Mouse (Mus musculus) neural tube, embryonic 12.5 days (tissue): ENCODE data around the gene Dynll1. TPM values are rescaled to one million over a fixed set of nuclear protein-coding genes. Genes with fewer than 3 reads are reported as not detected.

ENCODE experiments used
- ATAC-seq: fragments of 200-750 bp; cut with Nextera tagmentation; 2 replicates; pipeline ENCODE4 v1.8.0; 2017; ENCODE audit warnings: low read depth, mild to moderate bottlenecking, moderate TSS enrichment, moderate library complexity; ENCODE audit not compliant: low FRiP score
- H3K27ac ChIP-seq: fragments of 300-500 bp; sonication (generic); 2 replicates; pipeline ENCODE4 v1.5.1; 2016
- H3K27me3 ChIP-seq: fragments of 300-500 bp; sonication (generic); replicated peaks from 2 replicates; pipeline ENCODE4 v1.6.1; 2016; ENCODE audit warnings: mild to moderate bottlenecking
- H3K36me3 ChIP-seq: fragments of 300-500 bp; sonication (generic); 2 replicates; pipeline ENCODE4 v1.6.1; 2016; ENCODE audit warnings: mild to moderate bottlenecking
- H3K4me1 ChIP-seq: fragments of 300-500 bp; sonication (generic); 2 replicates; pipeline ENCODE4 v1.6.1; 2016
- H3K4me2 ChIP-seq: fragments of 300-500 bp; sonication (generic); replicated peaks from 2 replicates; pipeline ENCODE4 v1.6.1; 2016; ENCODE audit warnings: mild to moderate bottlenecking
- H3K4me3 ChIP-seq: fragments of 300-500 bp; sonication (generic); 2 replicates; pipeline ENCODE4 v1.5.1; 2016
- H3K9ac ChIP-seq: fragments of 300-500 bp; sonication (generic); 2 replicates; pipeline ENCODE4 v1.6.1; 2016; ENCODE audit warnings: mild to moderate bottlenecking
- H3K9me3 ChIP-seq: fragments of 300-500 bp; sonication (generic); 2 replicates; pipeline ENCODE4 v1.6.1; 2016; ENCODE audit warnings: mild to moderate bottlenecking
- WGBS: fragments of 180-500 bp; shearing (Covaris S2); methylation state at CpG from one replicate; pipeline ENCODE4 v1.1.7; 2016; 5-methylcytosine and 5-hydroxymethylcytosine counted together
- polyA plus RNA-seq: library from polyadenylated mRNA; unstranded; fragments of >200 nt; fragmentation: Nextera tagmentation; extraction: Ambion mirVana; gene quantifications from 2 replicates; pipeline ENCODE4 v1.2.1, GENCODE M21; 2016

The Dynll1 gene
- polyA plus RNA-seq, 1 experiment from 2014 or later: 1,356 TPM

DNA sequence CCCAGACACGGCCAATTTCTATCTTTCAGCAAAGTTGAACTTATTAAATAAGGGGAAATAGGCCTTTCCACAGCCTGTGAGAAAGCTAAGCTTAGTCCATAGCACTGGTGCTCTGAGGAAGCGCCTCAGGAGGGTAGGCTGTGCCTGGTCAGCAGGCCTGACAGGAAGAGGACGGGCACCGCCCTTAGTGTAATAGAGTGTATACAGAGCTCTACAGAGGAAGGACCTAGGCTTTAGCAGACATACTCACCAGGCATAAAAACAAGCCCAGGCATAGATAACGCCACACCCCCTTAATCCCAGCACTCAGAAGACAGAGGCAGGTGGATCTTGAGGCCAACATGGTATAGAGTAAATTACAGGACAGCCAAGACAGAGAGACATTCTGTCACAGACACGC is 40.4 kb downstream of the Dynll1 start:
- no peak overlapping the region for H3K4me2 ChIP-seq
- no peak for ATAC-seq
- no peaks in the 10 kb centered on the region for H3K27me3 ChIP-seq
- H3K9ac ChIP-seq: no peak overlapping the region
- H3K4me3 ChIP-seq: no peak overlapping the region
- 90% methylated on average over 6 of the region's 6 CpGs for WGBS
- H3K27ac ChIP-seq: no peak overlapping the region
- H3K9me3 ChIP-seq: no peaks in the 10 kb centered on the region
- peaks cover 57% of the 10 kb centered on the region for H3K36me3 ChIP-seq
- peaks cover 3% of the 10 kb centered on the region; the same call in 1 of the 2 replicates for H3K4me1 ChIP-seq

DNA sequence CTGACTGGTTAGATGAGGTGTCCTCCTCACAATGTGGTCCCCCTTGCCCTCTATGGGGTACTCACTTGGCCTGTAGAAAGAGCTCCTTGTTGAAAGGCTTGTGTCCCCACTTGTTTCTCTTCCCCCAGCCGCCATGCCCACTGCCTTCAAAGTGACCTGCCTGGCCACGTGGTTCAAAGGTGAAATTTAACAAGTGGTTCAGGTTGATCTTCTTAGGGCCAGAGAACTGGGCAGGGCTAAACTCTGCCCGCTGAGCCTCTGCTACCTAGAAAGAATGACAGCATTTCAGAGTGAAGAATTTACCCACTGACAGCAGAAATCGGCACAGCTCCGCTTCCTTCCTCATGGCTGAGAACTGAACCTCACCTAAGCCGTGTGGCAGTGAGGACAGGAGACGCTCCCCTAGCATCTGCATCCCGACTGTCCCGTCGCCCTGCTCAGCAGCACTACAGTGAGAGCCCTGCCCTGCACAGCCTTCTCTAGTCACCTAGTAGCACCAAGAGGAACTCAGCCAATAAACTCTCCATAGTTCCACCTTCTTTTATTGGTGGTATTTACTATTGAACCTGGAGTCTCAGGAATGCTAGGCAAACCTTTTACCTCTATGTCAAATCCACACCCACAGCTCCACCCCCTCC is 43.8 kb downstream of the Dynll1 start:
- Histone ChIP-seq H3K4me1 (no peaks in the 10 kb centered on the region), H3K36me3 (peaks cover 56% of the 10 kb centered on the region), H3K27ac (no peak overlapping the region), H3K4me3 (no peak overlapping the region), H3K27me3 (no peaks in the 10 kb centered on the region), H3K9ac (no peak overlapping the region), H3K9me3 (no peaks in the 10 kb centered on the region), H3K4me2 (no peak overlapping the region)
- 90% methylated on average over 10 of the region's 10 CpGs for WGBS
- ATAC-seq: no peak

DNA sequence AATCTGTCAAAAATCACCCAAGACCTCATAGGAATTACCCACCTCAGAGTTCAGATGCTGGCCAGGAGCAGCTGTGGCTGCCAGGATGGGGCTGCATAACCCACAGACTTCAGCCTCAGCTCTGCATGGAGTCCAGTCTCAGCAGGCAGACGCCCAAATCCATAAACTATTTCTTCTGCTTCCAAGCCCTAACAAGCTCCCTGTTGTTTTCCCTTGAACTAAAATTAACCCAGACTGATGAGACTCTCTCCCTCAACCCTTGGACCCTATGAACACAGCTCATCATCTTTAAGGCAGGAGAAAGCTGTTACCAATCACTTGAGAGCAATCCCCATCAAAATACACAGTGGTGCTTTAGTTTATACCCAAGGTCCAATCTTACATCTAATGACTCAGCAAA is 45.3 kb downstream of the Dynll1 start:
- no peak overlapping the region for H3K27ac ChIP-seq
- WGBS: 81% methylated on average over 1 of the region's 1 CpGs
- no peak overlapping the region for H3K9ac ChIP-seq
- no peak overlapping the region for H3K4me2 ChIP-seq
- no peaks in the 10 kb centered on the region for H3K4me1 ChIP-seq
- H3K4me3 ChIP-seq: no peak overlapping the region
- peaks cover 68% of the 10 kb centered on the region for H3K36me3 ChIP-seq
- H3K27me3 ChIP-seq: no peaks in the 10 kb centered on the region
- no peaks in the 10 kb centered on the region for H3K9me3 ChIP-seq
- no peak for ATAC-seq

Other genes with a start within 250 kb of the Dynll1 start
- 27.1 and 32.7 TPM in 2 replicates for gene Gm10401, start 202.7 kb downstream of the Dynll1 start, polyA plus RNA-seq
- 45.1 and 47.9 TPM in 2 replicates for gene Acads, start 181.7 kb downstream of the Dynll1 start, polyA plus RNA-seq
- gene Unc119b, start 166.0 kb downstream of the Dynll1 start, polyA plus RNA-seq: 60.4 and 61.2 TPM in 2 replicates
- gene Mlec, start 142.8 kb downstream of the Dynll1 start, polyA plus RNA-seq: 57.7 and 64.4 TPM in 2 replicates
- gene Cabp1, start 106.6 kb downstream of the Dynll1 start, polyA plus RNA-seq: 24.0 and 24.6 TPM in 2 replicates
- 110 and 113 TPM in 2 replicates for gene Pop5, start 65.2 kb downstream of the Dynll1 start, polyA plus RNA-seq
- gene Rnf10, start 28.1 kb downstream of the Dynll1 start, polyA plus RNA-seq: 230 TPM in 2 replicates
- 54.1 and 55.6 TPM in 2 replicates for gene Coq5, start 21.3 kb downstream of the Dynll1 start, polyA plus RNA-seq
- 314 and 343 TPM in 2 replicates for gene Srsf9, start 26.2 kb upstream of the Dynll1 start, polyA plus RNA-seq
- gene Gatc, start 40.2 kb upstream of the Dynll1 start, polyA plus RNA-seq: 31.2 and 35.3 TPM in 2 replicates
- gene Triap1, start 40.2 kb upstream of the Dynll1 start, polyA plus RNA-seq: 52.2 and 54.8 TPM in 2 replicates
- 884 and 947 TPM in 2 replicates for gene Cox6a1, start 48.0 kb upstream of the Dynll1 start, polyA plus RNA-seq
- 122 and 129 TPM in 2 replicates for gene Msi1, start 128.6 kb upstream of the Dynll1 start, polyA plus RNA-seq
- gene Pla2g1b, start 165.3 kb upstream of the Dynll1 start, polyA plus RNA-seq: not detected in 2 replicates
- gene Sirt4, start 183.7 kb upstream of the Dynll1 start, polyA plus RNA-seq: 23.8 and 24.9 TPM in 2 replicates
- gene Pxn, start 205.7 kb upstream of the Dynll1 start, polyA plus RNA-seq: 29.4 and 33.5 TPM in 2 replicates